Mouse (Mus musculus): ENCODE measurements at regions not wholly inside any gene's neighbourhood (a gene's known extent, or its start where the extent isn't known, plus 50 kb on each side); places are given as distances from the start of the nearest gene placed in this dataset.

DNA sequence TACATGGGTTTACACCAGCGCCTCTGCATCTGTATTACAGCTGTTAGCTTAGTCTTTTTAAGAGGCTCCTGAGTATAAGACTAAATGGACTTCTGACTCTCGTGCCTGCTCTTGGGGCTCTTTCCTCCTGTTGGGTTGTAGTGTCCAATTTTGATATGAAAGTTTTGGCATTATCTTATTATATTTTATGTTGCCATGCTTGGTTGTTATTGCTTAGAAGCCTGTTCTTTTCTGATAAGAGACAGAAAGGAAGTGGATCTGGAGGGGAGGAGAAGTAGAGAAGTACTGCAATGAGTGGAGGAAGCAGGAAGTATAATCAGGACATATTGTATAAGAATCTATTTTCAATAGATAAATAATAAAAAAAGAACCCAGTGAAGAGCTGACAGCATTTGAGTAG, 334.0 kb upstream of the C9orf72 start:
- Histone ChIP-seq H3K36me3 (ENCODE audit: insufficient read depth, low read length) (no peaks in the 10 kb centered on the region), H3K27ac (ENCODE audit: low read length) (no peak overlapping the region), H3K9ac (replicated peaks; ENCODE audit: low read depth) (no peak overlapping the region), H3K27me3 (replicated peaks; ENCODE audit: insufficient read depth, low read length) (no peaks in the 10 kb centered on the region), H3K4me1 (ENCODE audit: insufficient read depth, low read depth, low read length) (no peaks in the 10 kb centered on the region), H3K9me3 (ENCODE audit: low read length) (no peaks in the 10 kb centered on the region), H3K4me2 (replicated peaks; ENCODE audit: low read depth, low read length) (no peak overlapping the region), H3K4me3 (ENCODE audit: low read depth, low read length) (no peak overlapping the region)
- WGBS, result 86% methylated on average over 2 of the region's 2 CpGs
- no peak for DNase-seq (ENCODE audit: low spot score)
- no peak for ATAC-seq
- TF ChIP-seq EP300 (IDR thresholded peaks at IDR 0.05) (no peak), CTCF (IDR thresholded peaks at IDR 0.05) (no peak)

DNA sequence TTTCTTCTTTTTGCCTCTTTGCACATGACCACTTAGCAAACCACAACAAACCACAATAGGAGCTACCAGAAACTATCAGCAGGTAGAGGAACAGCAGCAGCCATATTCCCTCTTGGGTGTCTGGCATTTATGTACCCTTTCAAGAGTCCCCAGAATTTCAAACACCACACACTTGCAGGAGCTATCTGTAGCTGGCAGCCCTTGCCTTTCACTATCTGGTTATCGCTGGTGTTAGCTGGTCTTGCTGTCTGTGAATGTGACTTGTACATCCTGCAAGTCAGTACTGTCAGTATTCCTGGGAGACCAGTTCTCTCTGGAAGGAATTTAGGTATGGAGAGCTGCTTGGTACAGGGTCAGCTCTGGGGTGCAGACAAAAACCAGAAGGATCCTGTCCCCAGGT, 327.3 kb upstream of the C9orf72 start:
- Histone ChIP-seq H3K4me1 (ENCODE audit: insufficient read depth, low read depth, low read length) (no peaks in the 10 kb centered on the region), H3K27me3 (replicated peaks; ENCODE audit: insufficient read depth, low read length) (no peaks in the 10 kb centered on the region), H3K36me3 (ENCODE audit: insufficient read depth, low read length) (no peaks in the 10 kb centered on the region), H3K4me3 (ENCODE audit: low read depth, low read length) (no peak overlapping the region), H3K27ac (ENCODE audit: low read length) (no peak overlapping the region), H3K9me3 (ENCODE audit: low read length) (no peaks in the 10 kb centered on the region), H3K4me2 (replicated peaks; ENCODE audit: low read depth, low read length) (no peak overlapping the region), H3K9ac (replicated peaks; ENCODE audit: low read depth) (no peak overlapping the region)
- 86% methylated on average over 1 of the region's 1 CpGs for WGBS
- no peak for ATAC-seq
- no peak for TF ChIP-seq EP300 (IDR thresholded peaks at IDR 0.05)
- TF ChIP-seq CTCF (IDR thresholded peaks at IDR 0.05), result no peak
- DNase-seq (ENCODE audit: low spot score), result no peak

DNA sequence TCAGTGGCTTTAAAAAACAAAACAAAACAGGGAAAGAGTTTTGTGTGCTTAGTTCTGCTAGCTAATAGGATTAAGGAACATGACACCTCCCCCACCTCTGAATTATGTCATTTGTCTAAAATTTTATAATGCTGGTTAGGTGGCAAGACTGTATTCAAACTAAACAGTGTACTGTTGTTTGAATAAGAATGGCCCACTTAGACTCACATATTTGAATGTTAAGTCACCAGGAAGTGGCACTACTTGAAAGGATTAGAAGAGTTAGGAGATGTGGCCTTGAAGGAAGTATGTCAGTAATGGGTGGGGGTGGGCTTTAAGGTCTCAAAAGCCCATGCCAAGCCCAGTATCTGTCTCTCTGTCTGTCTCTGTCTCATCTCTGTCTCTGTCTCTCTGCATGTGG, 326.0 kb upstream of the C9orf72 start:
- peak; percentile 15 for DNase-seq (ENCODE audit: low spot score)
- H3K4me1 ChIP-seq (ENCODE audit: insufficient read depth, low read depth, low read length), result no peaks in the 10 kb centered on the region

DNA sequence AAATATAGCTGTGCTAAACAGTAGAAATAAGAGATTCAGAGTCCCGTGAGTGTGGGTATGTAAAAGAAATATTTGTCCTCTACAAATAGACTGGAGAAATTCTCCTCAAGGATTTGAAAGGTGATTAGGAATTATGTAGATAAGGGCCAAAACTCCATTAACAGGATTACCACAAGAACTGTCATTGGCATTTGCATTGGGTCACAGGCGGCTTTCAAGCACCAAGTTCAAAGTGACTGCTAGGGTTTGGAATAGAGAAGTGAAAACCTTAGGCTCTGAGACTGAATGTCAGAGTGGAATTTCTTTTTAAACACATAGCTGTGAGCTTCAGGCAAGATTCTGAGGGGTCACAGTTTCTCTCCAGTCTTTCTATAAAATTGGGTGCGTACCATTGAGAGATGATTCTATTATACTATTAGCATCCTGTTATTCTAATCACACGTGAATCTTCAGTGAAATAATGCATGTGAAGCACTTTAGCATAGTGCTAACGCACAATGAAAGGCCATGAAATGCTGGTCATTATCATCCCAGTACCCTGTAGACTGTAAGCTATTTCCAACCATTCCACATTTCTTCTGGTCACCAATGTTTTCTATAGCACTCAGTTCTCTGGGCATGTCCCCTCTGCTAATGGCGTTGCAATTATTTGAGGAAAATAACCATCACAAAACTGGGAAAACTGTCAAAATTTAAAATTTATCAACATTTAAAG, 308.7 kb upstream of the C9orf72 start:
- WGBS, result 52% methylated on average over 6 of the region's 6 CpGs
- no peak overlapping the region for H3K9ac ChIP-seq (replicated peaks; ENCODE audit: low read depth)
- no peaks in the 10 kb centered on the region for H3K36me3 ChIP-seq (ENCODE audit: insufficient read depth, low read length)
- no peak overlapping the region for H3K27ac ChIP-seq (ENCODE audit: low read length)
- H3K4me1 ChIP-seq (ENCODE audit: insufficient read depth, low read depth, low read length), result no peaks in the 10 kb centered on the region
- TF ChIP-seq EP300 (IDR thresholded peaks at IDR 0.05) (no peak), CTCF (IDR thresholded peaks at IDR 0.05) (no peak)
- H3K4me2 ChIP-seq (replicated peaks; ENCODE audit: low read depth, low read length), result no peak overlapping the region
- H3K9me3 ChIP-seq (ENCODE audit: low read length), result no peaks in the 10 kb centered on the region
- no peak overlapping the region for H3K4me3 ChIP-seq (ENCODE audit: low read depth, low read length)
- DNase-seq (ENCODE audit: low spot score) (no peak), ATAC-seq (no peak)
- no peaks in the 10 kb centered on the region for H3K27me3 ChIP-seq (replicated peaks; ENCODE audit: insufficient read depth, low read length)

More for the DNA sequence above, 326.0 kb upstream of the C9orf72 start:
- no peaks in the 10 kb centered on the region for H3K27me3 ChIP-seq (replicated peaks; ENCODE audit: insufficient read depth, low read length)
- TF ChIP-seq EP300 (IDR thresholded peaks at IDR 0.05) (no peak), CTCF (IDR thresholded peaks at IDR 0.05) (no peak)
- ATAC-seq, result no peak
- no peak overlapping the region for H3K4me3 ChIP-seq (ENCODE audit: low read depth, low read length)
- no peak overlapping the region for H3K27ac ChIP-seq (ENCODE audit: low read length)
- no peaks in the 10 kb centered on the region for H3K36me3 ChIP-seq (ENCODE audit: insufficient read depth, low read length)
- H3K9me3 ChIP-seq (ENCODE audit: low read length), result no peaks in the 10 kb centered on the region
- no peak overlapping the region for H3K4me2 ChIP-seq (replicated peaks; ENCODE audit: low read depth, low read length)
- H3K9ac ChIP-seq (replicated peaks; ENCODE audit: low read depth), result no peak overlapping the region

DNA sequence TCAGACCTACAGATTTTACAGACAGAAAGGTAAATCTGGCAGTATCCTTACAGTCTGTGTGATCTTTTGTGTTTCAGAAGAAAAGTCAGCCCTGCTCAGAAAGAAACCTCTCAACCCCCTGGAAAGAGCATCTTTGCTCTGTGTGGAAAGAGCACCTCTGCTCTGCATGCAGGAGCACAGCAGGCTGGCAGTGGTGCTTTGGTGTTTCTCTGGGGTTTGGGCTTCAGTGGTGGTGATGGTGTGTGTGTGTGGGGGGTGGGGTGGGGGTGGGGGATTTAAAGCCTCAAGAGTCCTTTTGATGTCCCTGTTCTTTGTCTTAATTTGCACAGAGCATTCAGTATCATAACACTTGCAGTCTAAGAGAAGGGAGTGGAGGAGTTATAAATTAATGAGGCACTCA, 308.2 kb upstream of the C9orf72 start:
- Histone ChIP-seq H3K4me2 (replicated peaks; ENCODE audit: low read depth, low read length) (no peak overlapping the region), H3K9ac (replicated peaks; ENCODE audit: low read depth) (no peak overlapping the region), H3K4me3 (ENCODE audit: low read depth, low read length) (no peak overlapping the region), H3K9me3 (ENCODE audit: low read length) (no peaks in the 10 kb centered on the region), H3K27ac (ENCODE audit: low read length) (no peak overlapping the region), H3K27me3 (replicated peaks; ENCODE audit: insufficient read depth, low read length) (no peaks in the 10 kb centered on the region), H3K36me3 (ENCODE audit: insufficient read depth, low read length) (no peaks in the 10 kb centered on the region), H3K4me1 (ENCODE audit: insufficient read depth, low read depth, low read length) (no peaks in the 10 kb centered on the region)
- no peak for DNase-seq (ENCODE audit: low spot score)
- ATAC-seq, result no peak
- TF ChIP-seq EP300 (IDR thresholded peaks at IDR 0.05) (no peak), CTCF (IDR thresholded peaks at IDR 0.05) (no peak)

Measured in lung, postnatal 0 days (tissue).